Mouse (Mus musculus) testis, adult 2 months (tissue): ENCODE measurements around the gene Kcng1. TPM values are rescaled to one million over a fixed set of nuclear protein-coding genes. Genes with fewer than 3 reads are reported as not detected.

Experiments used
- H3K27ac ChIP-seq: fragments of 200-500 bp; 2 replicates; pipeline ENCODE4 v1.5.1; 2012; ENCODE audit warnings: low read depth, low read length; ENCODE audit not compliant: control insufficient read depth, insufficient read depth
- H3K27me3 ChIP-seq: fragments of 200-500 bp; 2 replicates; pipeline ENCODE4 v1.6.1; 2012; ENCODE audit warnings: mild to moderate bottlenecking, low read length, moderate library complexity; ENCODE audit not compliant: control insufficient read depth, insufficient read depth
- H3K36me3 ChIP-seq: fragments of 200-500 bp; 2 replicates; pipeline ENCODE4 v1.6.1; 2012; ENCODE audit warnings: mild to moderate bottlenecking, low read length; ENCODE audit not compliant: control insufficient read depth, insufficient read depth
- H3K4me1 ChIP-seq: fragments of 200-500 bp; 2 replicates; pipeline ENCODE4 v1.6.1; 2012; ENCODE audit warnings: low read length; ENCODE audit not compliant: control insufficient read depth, insufficient read depth
- H3K4me3 ChIP-seq: fragments of 200-500 bp; 2 replicates; pipeline ENCODE4 v1.5.1; 2012; ENCODE audit warnings: low read depth, mild to moderate bottlenecking, low read length, moderate library complexity, mixed read lengths; ENCODE audit not compliant: control insufficient read depth
- CTCF ChIP-seq: fragments of 200-500 bp; IDR thresholded peaks from 2 replicates; pipeline ENCODE4 v1.5.1; 2012; ENCODE audit warnings: low read depth, mild to moderate bottlenecking, inconsistent platforms, low read length, moderate library complexity; ENCODE audit not compliant: control insufficient read depth, insufficient read depth, insufficient replicate concordance
- POLR2A ChIP-seq: fragments of 200-500 bp; IDR thresholded peaks from 2 replicates; pipeline ENCODE4 v1.6.1; 2012; ENCODE audit warnings: low read depth, mild to moderate bottlenecking, inconsistent platforms, low read length, moderate library complexity; ENCODE audit not compliant: control insufficient read depth
- polyA plus RNA-seq: library from polyadenylated mRNA; depleted of rRNA; stranded (reverse); fragments of >200 nt; gene quantifications from 2 replicates; pipeline ENCODE4 v1.2.3, GENCODE M21; 2012

Gene Kcng1
- polyA plus RNA-seq, 1 experiment = 7.3 TPM

DNA sequence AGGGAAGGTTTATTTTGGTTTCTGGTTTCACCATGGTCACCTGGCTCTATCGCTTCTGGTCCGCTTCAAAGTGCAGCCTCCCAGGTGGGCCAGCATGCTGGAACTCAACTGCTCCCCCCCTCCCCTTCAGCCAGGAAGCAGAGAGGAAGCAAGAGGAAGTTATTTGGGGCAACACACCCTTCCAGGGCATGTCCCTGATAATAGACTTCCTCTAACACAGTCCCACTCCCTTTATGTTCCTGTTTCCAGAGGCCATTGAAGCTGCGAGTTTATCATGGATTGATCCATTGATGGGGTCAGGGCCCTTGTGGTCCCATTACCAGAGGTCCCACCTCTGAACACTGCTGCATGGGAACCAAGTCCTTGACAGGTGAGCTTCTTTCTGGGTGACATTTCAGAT is 21.4 kb downstream of the Kcng1 start:
- H3K36me3 ChIP-seq = no peaks in the 10 kb centered on the region
- TF ChIP-seq CTCF (no peak), POLR2A (no peak)
- no peaks in the 10 kb centered on the region for H3K27me3 ChIP-seq
- no peak overlapping the region for H3K4me3 ChIP-seq
- H3K4me1 ChIP-seq = peaks cover 7% of the 10 kb centered on the region
- no peak overlapping the region for H3K27ac ChIP-seq

DNA sequence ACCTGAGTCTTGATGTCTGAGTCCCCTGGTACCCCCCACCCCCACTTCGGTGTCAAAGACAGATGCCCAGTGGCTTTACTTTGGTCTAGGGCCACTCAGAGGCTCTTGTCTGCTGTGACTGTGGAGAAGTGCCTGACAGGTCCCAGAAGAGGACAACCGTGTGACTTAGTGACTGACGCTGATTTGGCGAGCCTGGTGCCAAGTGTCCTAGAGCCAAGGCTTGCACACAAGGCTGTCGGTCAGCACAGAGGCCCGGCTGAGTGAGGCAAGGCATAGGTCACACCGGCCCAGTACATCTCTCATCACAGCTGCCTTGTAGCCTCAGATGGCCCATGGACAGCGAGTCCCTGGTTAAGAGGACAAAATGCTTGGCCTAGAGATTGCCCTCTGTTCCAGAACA is 22.5 kb downstream of the Kcng1 start:
- no peak for TF ChIP-seq CTCF
- TF ChIP-seq POLR2A = no peak
- Histone ChIP-seq H3K4me1 (peaks cover 7% of the 10 kb centered on the region), H3K27ac (no peak overlapping the region), H3K27me3 (no peaks in the 10 kb centered on the region), H3K36me3 (no peaks in the 10 kb centered on the region), H3K4me3 (no peak overlapping the region)

DNA sequence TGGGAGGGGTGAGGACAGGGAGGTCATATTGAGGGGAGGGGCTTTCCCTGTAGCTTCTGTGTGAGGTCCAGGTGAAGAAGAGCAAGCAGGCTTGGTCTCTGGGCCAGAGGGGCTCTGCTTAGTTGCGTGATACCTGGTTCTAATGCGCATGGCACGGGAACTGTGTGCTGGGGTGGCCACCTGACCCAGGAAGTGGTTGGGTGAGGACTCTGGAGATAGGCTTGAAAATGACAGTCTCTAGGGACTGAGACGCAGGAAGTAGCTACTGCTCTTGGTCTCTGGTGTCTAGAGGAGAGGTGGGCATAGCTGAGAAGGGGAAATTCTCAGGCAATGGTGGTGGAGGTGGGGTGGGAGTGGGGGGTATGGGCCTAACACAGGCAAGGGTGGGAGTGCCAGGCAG is 24.3 kb downstream of the Kcng1 start:
- H3K4me1 ChIP-seq = no peaks in the 10 kb centered on the region; the same call in 1 of the 2 replicates
- no peaks in the 10 kb centered on the region for H3K27me3 ChIP-seq
- H3K36me3 ChIP-seq = no peaks in the 10 kb centered on the region
- H3K4me3 ChIP-seq = no peak overlapping the region
- H3K27ac ChIP-seq = no peak overlapping the region
- TF ChIP-seq POLR2A = no peak
- no peak for TF ChIP-seq CTCF

DNA sequence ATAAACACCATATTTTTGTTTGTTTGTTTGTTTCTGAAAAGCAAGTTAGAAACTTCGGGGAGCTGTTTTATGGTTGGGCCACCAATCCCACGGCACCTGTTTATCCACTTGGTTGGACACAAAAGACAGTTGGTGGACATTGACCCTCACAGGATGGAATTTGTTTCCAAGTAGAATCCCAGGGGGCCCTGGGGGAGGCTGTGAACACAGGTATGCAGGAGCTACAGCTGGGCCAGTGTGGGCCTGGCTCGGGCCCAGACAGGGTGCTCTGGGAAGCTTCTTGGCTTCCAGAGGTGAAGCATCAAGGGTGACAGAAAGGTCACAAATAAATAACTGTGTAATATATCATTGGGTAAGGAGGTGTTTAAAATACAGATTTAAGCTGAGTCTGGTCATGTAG is 25.0 kb downstream of the Kcng1 start:
- Histone ChIP-seq H3K27me3 (no peaks in the 10 kb centered on the region), H3K27ac (no peak overlapping the region), H3K4me1 (no peaks in the 10 kb centered on the region; the same call in 1 of the 2 replicates), H3K36me3 (no peaks in the 10 kb centered on the region), H3K4me3 (no peak overlapping the region)
- TF ChIP-seq CTCF = no peak
- no peak for TF ChIP-seq POLR2A

DNA sequence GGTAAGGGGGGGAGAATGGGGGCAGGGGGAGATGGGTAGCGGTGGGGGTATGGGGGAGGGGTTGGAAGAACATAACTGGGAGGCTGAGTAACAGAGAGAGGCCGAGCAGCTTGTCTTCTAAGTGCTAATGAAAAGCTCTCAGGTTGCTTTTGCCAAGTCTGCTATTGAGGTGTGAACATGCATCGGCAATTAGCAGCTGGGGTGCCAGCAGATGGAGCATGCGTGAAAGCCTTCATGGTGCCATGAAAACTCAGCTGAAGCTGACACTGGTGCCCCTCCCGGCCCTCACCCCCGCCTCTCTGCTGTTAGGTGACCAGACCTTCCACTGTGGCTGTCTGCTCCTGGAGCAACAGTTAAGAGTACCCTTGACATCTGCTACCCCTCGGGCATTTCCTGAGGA is 27.7 kb downstream of the Kcng1 start:
- H3K4me3 ChIP-seq = no peak overlapping the region
- no peak for TF ChIP-seq POLR2A
- TF ChIP-seq CTCF = no peak
- no peak overlapping the region for H3K27ac ChIP-seq
- H3K36me3 ChIP-seq = no peaks in the 10 kb centered on the region
- no peaks in the 10 kb centered on the region for H3K27me3 ChIP-seq
- no peaks in the 10 kb centered on the region; the same call in 1 of the 2 replicates for H3K4me1 ChIP-seq

DNA sequence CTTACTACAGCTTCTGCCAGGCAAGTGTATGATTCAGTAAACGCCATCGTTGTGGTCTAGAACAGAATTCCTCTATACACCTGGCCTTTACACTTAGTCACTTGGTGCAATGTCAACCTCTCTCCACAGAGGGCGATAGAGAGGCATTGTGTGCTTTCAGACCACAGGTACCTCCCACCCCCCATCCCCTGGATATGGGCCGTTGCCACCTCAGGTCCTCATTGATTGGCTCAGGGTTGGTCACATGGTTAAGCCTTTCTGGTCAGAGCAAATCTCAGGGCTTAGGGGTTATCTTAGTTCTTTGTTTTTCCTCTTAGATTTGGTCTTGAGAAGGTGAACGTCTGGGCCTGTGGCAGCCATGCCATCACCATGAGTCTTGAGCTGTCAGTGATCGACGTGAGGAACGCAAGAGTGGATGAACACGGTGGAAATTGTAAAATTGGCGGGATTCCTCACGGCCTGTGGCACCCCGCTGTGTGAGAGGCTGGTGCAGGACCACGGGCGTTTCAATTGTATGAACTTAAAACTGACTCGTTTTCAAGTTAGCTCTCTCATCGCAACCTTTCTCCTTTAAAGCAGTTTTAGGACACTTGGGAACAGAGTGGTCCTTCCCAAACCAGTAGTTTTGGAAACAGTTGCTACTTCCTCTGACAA is 28.8 kb downstream of the Kcng1 start:
- Histone ChIP-seq H3K4me1 (no peaks in the 10 kb centered on the region; the same call in 1 of the 2 replicates), H3K36me3 (no peaks in the 10 kb centered on the region), H3K27me3 (no peaks in the 10 kb centered on the region), H3K4me3 (no peak overlapping the region), H3K27ac (no peak overlapping the region)
- no peak for TF ChIP-seq POLR2A
- peak; percentile 86; the same call in 1 of the 2 replicates for TF ChIP-seq CTCF

DNA sequence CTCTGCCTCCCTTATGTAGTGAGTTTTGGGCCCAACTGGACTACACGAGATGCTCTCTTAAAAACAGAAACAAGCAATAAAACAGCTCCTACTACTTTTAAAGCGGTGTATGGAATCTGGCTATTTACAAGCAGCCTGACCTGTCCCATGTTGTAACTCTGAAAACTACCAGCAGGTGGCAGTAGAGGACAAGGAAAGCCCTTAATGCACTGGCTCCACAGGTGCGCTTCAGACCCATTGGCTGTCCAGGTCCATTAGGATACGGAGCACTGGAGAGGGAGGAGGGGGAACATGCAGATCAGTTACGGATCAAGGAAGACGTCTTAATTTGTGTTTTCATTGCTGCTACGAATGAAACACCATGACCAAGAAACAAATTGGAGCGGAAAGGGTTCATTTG is 31.3 kb downstream of the Kcng1 start:
- no peak overlapping the region for H3K4me3 ChIP-seq
- no peaks in the 10 kb centered on the region for H3K36me3 ChIP-seq
- H3K27me3 ChIP-seq = no peaks in the 10 kb centered on the region
- no peaks in the 10 kb centered on the region; the same call in 1 of the 2 replicates for H3K4me1 ChIP-seq
- H3K27ac ChIP-seq = no peak overlapping the region
- peak; percentile 86; the same call in 1 of the 2 replicates for TF ChIP-seq CTCF
- TF ChIP-seq POLR2A = no peak

DNA sequence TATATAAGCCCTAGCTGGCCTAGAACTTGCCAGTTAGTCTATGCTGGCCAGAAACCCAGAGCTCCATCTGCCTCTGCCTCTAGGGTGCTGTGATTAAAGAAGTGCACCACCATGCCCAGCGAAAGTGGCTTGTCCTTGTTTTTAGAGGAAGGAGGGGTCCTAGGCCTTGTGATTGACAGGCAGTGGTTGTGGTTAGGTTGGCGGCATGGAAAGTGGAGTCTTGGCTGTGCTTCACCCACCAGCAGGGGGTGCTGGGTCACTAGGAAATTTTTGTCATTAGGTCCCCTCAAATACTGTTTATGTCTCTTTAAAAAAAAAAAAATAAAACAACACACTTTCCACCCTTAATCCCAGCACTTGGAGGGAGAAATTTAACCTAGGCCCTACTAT is 32.7 kb downstream of the Kcng1 start:
- no peaks in the 10 kb centered on the region for H3K27me3 ChIP-seq
- H3K4me3 ChIP-seq = no peak overlapping the region
- no peaks in the 10 kb centered on the region; the same call in 1 of the 2 replicates for H3K4me1 ChIP-seq
- no peak overlapping the region for H3K27ac ChIP-seq
- no peak; the same call in 1 of the 2 replicates for TF ChIP-seq CTCF
- no peak for TF ChIP-seq POLR2A
- no peaks in the 10 kb centered on the region for H3K36me3 ChIP-seq
